Mouse (Mus musculus): ENCODE data around the gene Sema4b. TPM values are rescaled to one million over a fixed set of nuclear protein-coding genes. Genes with fewer than 3 reads are reported as not detected.

Sema4b gene
- total and polyA plus RNA-seq, 3 experiments, result 10.9 to 17.3 TPM; not detected in 1

- TF ChIP-seq ZC3H11A (IDR thresholded peaks at IDR 0.05; ENCODE audit: low read depth, low read length) (0 out of 2 replicates have a peak, but pooled peaks have one; percentile 1), SIN3A (IDR thresholded peaks at IDR 0.05; ENCODE audit: low read length) (no peak; the same call in 1 of the 2 replicates)
These were observed 23.0 kb downstream of the Sema4b start (continued) for GRCm38 (mm10) chr7:80209669-80210068.

- H3K9ac ChIP-seq (ENCODE audit: control insufficient read depth, low read depth, low read length, poor library complexity, severe bottlenecking), result no peak overlapping the region
- H3K27ac ChIP-seq (ENCODE audit: control insufficient read depth, low read depth, low read length), result no peak overlapping the region
These were observed 24.3 kb downstream of the Sema4b start for GRCm38 (mm10) chr7:80210982-80211381.

GRCm38 (mm10) chr7:80213604-80214003 lies 27.0 kb downstream of the Sema4b start:
- no peak for TF ChIP-seq POLR2AphosphoS2 (IDR thresholded peaks at IDR 0.05; ENCODE audit: low read length)
- Histone ChIP-seq H3K9ac (ENCODE audit: control insufficient read depth, low read depth, low read length, poor library complexity, severe bottlenecking) (no peak overlapping the region), H3K27ac (ENCODE audit: control insufficient read depth, low read depth, low read length) (no peak overlapping the region), H3K79me2 (ENCODE audit: control insufficient read depth, insufficient read depth, low read length, poor library complexity) (peaks cover 22% of the 10 kb centered on the region), H3K36me3 (ENCODE audit: control insufficient read depth in 1 of 2, insufficient read depth in 2 of 2, low read length in 2 of 2) (peaks cover 5 to 15% of the 10 kb centered on the region in 2 experiments; a peak in 3 of 4 replicates), H3K4me3 (ENCODE audit: control insufficient read depth in 1 of 2, insufficient read depth in 1 of 2, low read depth in 2 of 2, low read length in 2 of 2) (no peak overlapping the region), H3K4me1 (ENCODE audit: control insufficient read depth in 1 of 2, insufficient read depth in 2 of 2, low read length in 2 of 2) (peaks cover 10 to 21% of the 10 kb centered on the region in 2 experiments), H3K27me3 (ENCODE audit: control insufficient read depth in 1 of 2, insufficient read depth in 2 of 2, low read length in 2 of 2) (no peaks in the 10 kb centered on the region), H3K9me3 (replicated peaks; ENCODE audit: insufficient read depth, low read length) (no peaks in the 10 kb centered on the region)
- DNase-seq (ENCODE audit: low read depth, low spot score), result no peak

More at GRCm38 (mm10) chr7:80210982-80211381, 24.3 kb downstream of the Sema4b start:
- no peak for DNase-seq (ENCODE audit: low read depth, low spot score)
- H3K4me1 ChIP-seq (ENCODE audit: control insufficient read depth in 1 of 2, insufficient read depth in 2 of 2, low read length in 2 of 2), result peaks cover 20 to 47% of the 10 kb centered on the region in 2 experiments
- no peaks in the 10 kb centered on the region for H3K9me3 ChIP-seq (replicated peaks; ENCODE audit: insufficient read depth, low read length)
- H3K27me3 ChIP-seq (ENCODE audit: control insufficient read depth in 1 of 2, insufficient read depth in 2 of 2, low read length in 2 of 2), result no peaks in the 10 kb centered on the region
- H3K4me3 ChIP-seq (ENCODE audit: control insufficient read depth in 1 of 2, insufficient read depth in 1 of 2, low read depth in 2 of 2, low read length in 2 of 2), result no peak overlapping the region
- H3K36me3 ChIP-seq (ENCODE audit: control insufficient read depth in 1 of 2, insufficient read depth in 2 of 2, low read length in 2 of 2), result peaks cover 1 to 40% of the 10 kb centered on the region in 2 experiments; a peak in 3 of 4 replicates
- no peak for TF ChIP-seq NRF1 (IDR thresholded peaks at IDR 0.05; ENCODE audit: insufficient read depth, low read depth, low read length, poor library complexity, severe bottlenecking)
- no peak for TF ChIP-seq MAZ (IDR thresholded peaks at IDR 0.05; ENCODE audit: low read depth, low read length)
- no peak for TF ChIP-seq POLR2AphosphoS5 (IDR thresholded peaks at IDR 0.05; ENCODE audit: borderline replicate concordance, low read depth, low read length)
- 0 out of 2 replicates have a peak, but pooled peaks have one; percentile 27 for TF ChIP-seq ZNF384 (IDR thresholded peaks at IDR 0.05; ENCODE audit: low read depth, low read length)
- TF ChIP-seq TAL1 (IDR thresholded peaks at IDR 0.05; ENCODE audit: low read length), result no peak
- H3K79me2 ChIP-seq (ENCODE audit: control insufficient read depth, insufficient read depth, low read length, poor library complexity), result peaks cover 38% of the 10 kb centered on the region

- DNase-seq (ENCODE audit: low read depth, low spot score), result no peak
- Histone ChIP-seq H3K36me3 (ENCODE audit: control insufficient read depth in 1 of 2, insufficient read depth in 2 of 2, low read length in 2 of 2) (peaks cover 5 to 13% of the 10 kb centered on the region in 2 experiments), H3K4me1 (ENCODE audit: control insufficient read depth in 1 of 2, insufficient read depth in 2 of 2, low read length in 2 of 2) (peaks cover 10 to 17% of the 10 kb centered on the region in 2 experiments), H3K9ac (ENCODE audit: control insufficient read depth, low read depth, low read length, poor library complexity, severe bottlenecking) (no peak overlapping the region), H3K27me3 (ENCODE audit: control insufficient read depth in 1 of 2, insufficient read depth in 2 of 2, low read length in 2 of 2) (no peaks in the 10 kb centered on the region), H3K79me2 (ENCODE audit: control insufficient read depth, insufficient read depth, low read length, poor library complexity) (peaks cover 19% of the 10 kb centered on the region), H3K9me3 (replicated peaks; ENCODE audit: insufficient read depth, low read length) (no peaks in the 10 kb centered on the region), H3K4me3 (ENCODE audit: control insufficient read depth in 1 of 2, insufficient read depth in 1 of 2, low read depth in 2 of 2, low read length in 2 of 2) (no peak overlapping the region), H3K27ac (ENCODE audit: control insufficient read depth, low read depth, low read length) (no peak overlapping the region)
- TF ChIP-seq CHD1 (IDR thresholded peaks at IDR 0.05; ENCODE audit: low read depth, low read length), result no peak
These were observed 27.8 kb downstream of the Sema4b start for GRCm38 (mm10) chr7:80214459-80214858.

Measured in MEL (cell line).